Mouse (Mus musculus) retina, postnatal 1 day (tissue): ENCODE results near the gene Zfp119a.

ENCODE experiments used
- DNase-seq: peaks from one replicate; pipeline ENCODE4 v3.0.0-alpha.2; 2012

Gene Zfp119a

DNA sequence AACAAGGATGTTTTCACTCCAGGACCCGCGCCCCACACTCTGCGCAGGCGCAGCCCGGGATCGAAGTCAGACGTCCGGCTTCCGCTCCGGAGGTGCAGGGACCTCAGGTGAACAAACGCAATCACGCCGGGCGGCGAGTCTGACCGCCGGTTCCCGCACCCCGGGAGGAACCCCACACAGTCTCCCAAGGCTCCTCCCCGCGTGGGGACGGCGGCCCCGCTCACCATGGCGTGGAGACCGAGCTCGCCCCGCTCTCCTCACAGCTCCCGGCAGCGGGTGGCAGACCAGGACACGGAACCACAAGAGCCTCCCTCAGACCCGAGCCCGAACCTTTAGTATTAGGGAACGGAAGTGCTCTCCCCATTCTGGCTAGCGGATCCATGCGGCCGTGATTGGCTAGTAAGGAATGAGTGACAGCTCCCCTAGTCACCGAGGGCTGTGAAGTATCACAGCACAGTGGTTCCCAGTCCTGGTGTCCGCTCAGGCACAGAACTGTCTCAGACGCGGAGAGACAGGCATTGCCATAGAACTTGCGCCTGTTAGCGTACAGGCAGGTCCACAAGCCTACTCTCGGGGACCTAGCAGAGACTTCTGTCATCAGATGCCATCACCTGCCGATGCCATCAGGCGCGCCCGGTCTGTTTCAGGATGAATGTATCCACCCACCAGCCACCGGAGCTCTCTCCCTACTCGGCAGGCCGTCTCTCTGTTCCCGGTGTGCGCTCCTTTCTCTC, at the start of gene Zfp119a:
Zfp119a (minus strand) TSS at position 295 of the 734 bp plus-strand sequence.
- DNase-seq = peak; percentile 94

DNA sequence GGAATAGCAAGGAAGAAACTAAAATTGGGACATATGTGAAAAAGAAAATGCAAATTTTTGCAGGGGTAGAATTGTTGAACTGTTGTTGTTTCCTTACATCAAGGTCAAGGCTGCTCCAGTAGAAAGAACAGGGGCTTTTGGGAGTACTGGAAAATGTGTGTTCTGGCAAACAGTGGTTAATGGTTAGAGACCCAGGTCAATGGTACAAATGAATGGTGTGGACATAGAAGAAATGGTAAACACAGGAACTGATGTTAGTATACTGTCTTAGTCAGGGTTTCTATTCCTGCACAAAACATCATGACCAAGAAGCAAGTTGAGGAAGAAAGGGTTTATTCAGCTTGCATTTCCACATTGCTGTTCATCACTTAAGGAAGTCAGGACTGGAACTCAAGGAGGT, 27.9 kb upstream of the Zfp119a start:
- no peak for DNase-seq

DNA sequence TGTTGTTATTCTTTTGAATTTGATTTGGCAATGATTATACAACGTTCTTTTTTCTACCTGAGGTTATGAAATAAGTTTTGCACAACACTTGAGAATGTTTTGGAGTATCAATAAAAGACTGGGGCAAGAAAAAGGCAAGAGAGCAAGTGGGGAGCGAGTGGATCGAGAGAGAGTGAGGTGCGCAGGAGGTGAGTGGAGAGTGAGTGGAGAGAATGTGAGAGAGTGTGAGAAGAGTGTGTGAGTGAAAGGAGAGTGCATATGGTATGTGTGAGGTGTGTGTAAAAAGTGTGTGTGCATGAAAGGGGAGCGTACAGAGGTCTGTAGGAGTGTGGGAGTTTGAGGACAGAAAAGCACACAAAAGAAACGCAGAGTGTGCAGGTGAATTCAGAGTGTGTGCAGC, 25.4 kb upstream of the Zfp119a start:
- DNase-seq = no peak

DNA sequence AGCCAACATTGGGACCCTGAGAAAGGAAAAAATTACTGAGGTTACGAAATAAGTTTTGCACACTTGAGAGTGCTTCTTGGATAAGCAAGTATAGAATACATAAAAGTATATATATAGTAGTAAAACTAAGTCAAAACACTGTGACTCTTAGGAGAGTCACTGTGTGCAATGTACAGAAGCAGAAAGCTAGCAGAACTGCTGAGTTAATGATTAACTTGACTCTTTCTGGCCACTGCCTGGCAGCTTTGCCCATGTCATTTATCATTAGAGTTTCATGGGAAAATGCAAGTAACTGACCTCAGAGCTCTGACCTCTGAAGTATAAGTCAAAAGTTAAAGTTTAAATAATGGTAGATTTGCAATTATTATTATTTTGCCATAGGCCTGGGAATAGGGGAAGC, 25.0 kb upstream of the Zfp119a start:
- no peak for DNase-seq

DNA sequence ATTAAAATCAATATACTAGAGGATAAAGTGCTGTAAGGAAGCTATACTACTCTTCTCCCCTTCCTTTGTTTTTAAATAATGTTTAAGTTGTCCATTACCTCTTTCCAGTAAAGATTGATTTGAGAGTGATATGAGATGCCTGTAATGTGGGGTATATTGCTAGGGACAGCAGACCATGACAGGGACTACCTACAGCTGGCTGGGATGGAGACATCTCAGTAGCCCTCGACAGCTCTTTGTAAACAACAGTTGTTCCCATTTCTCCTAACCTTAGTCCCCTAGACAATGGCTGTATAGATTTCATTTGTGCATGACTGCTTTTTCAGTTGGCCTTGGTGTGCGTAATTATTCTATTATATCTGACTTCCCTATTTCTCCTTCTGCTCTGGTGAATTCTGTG, 24.4 kb upstream of the Zfp119a start:
- peak; percentile 52 for DNase-seq

DNA sequence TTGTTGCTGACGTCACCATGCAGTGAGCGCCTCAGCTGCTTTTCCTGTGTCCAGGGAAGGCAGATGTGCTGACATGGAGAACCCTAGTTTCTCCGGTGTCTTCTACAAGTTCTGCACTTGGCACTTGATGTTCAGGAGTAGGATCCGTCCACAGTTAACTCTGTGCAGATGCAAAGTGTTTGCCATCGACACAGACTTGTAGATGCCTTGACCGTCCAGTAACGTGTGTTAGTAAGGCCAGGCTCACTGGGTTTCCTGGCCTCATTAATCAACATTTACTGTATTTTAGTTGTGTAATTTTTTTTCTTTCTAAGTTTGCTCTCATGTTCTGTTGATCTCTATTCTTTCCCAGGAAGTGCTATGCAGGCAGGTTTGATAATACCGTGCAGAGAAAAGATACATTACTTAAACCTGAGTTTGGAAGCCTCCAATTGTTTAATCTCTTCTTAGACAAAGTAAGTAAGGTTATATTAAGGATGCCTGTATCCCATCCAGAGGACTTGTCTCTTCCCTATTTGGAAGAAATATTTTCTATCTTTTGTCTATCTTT, 13.8 kb upstream of the Zfp119a start:
- DNase-seq = peak; percentile 25

DNA sequence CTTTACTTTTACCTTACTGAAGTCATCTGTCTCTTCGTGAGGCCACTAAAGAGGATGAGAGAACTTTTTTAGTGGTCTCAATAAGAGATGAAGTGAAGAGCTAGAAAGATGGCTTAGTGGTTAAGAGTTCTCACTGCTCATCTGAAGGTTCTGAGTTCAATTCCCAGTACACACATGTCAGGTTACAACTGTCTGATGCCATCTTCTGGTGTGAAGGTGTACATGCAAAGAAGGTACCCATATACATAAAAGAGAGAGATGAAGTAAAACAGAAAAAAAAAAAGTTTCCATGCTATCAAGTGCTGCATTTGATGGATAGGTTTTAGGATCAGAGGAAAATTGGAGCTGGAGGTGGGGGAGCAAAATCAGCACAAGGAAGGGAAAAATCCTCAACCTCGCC, 6.2 kb upstream of the Zfp119a start:
- no peak for DNase-seq

DNA sequence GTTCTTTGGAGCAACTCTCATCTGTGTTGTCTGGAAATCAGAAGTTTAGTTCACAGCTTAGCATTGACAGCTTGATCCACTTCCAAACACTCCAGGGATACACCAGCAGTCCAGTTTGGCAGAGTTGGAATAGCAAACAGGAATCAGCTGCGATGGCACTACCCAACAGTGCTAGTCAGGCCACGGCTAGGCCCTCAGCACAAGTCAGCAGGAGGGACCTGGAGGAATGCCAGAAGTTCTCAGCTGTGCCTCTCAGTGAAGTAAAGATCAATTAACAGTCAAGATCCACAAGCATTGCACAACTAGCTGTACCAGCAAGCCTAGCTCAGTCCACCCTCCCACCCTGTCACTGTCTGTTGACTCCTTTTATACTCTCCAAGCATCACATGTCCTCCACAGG, 4.9 kb upstream of the Zfp119a start:
- DNase-seq = no peak

DNA sequence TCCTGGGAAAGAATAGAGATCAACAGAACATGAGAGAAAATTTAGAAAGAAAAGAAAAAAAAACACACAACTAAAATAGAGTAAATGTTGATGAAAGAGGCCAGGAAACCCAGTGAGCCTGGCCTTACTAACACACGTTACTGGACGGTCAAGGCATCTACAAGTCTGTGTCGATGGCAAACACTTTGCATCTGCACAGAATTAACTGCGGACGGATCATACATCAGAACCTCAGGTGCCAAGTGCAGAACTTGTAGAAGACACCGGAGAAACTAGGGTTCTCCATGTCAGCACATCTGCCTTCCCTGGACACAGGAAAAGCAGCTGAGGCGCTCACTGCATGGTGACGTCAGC, 471 bp downstream of the Zfp119a start:
- peak; percentile 52 for DNase-seq

DNA sequence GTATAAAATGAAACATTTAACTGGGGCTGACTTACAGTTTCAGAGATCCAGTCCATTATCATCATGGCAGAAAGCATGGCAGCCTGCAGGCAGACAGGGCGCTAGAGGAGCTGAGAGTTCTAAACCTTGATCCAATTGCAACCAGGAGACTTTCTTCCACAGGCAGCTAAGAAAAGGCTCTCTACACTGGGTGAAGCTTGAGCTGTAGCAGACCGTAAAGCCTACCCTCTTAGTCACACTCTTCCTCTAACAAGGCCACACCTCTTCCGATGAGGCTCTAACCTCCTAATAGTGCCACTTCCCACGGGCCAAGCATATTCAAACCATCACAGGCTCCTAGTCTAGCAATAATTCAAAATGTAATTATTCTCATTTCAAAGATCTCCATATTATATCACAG, 1.5 kb downstream of the Zfp119a start:
- no peak for DNase-seq

DNA sequence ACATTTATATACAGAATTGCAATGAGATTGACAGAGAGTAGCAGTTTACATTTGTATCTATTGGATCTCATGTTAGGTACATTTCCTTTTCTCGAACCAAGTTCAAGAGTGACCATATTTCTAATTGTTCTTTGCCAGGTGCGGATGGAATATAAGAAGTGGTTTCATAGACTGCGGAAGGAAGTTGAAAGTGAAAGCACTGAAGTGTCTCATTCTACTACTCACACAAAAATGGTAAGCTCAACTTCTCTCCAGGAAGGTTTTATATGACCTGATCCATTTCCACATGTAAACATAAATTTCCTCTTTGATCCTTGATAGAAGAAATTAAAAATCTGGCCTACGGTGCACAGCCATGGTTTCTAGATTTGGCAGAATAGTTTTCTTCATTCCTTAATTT, 35.7 kb downstream of the Zfp119a start:
- DNase-seq = no peak

DNA sequence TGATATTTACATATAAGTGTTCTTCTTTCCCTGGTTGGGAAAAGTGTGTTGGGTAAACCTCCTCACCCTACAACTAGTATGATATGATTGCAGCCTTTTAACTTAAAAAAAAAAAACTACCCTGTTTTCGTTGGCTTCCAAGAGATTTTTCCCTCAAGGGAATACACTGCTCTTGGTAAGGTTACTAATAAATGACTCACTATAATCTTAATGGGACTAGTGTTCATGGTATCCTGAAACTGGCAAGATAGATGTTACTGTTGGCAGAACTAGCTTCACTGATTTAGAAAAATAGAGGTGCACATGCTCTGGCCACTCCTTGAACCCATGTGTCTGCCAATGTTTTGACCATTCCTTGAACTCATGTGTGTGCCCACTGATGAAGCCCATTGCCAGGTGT, 57.2 kb downstream of the Zfp119a start:
- no peak for DNase-seq

DNA sequence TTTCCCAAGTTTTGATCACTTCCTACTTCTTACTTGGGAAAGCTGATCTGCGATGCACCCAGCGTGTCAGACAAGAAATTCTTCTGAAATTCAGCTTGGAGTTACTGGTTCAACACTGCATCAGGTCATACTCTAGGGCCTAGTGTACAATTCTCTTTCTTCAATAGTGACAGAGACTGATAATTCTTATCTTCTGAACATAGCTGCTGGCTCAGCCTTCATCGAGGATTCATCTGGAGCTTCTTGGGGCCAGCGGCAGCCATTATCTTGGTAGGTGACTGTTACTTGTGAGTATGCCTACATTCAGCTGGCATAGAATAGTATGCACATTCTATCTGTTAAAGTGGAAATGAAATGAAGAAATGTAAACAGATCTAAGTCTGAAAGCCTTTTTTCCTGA, 61.9 kb downstream of the Zfp119a start:
- DNase-seq = no peak
